Mouse (Mus musculus): Measurements from ENCODE around the gene Crispld2. TPM values are rescaled to one million over a fixed set of nuclear protein-coding genes. Genes with fewer than 3 reads are reported as not detected.
A peak's percentile ranks its signal among the peaks of the same experiment; 100 is the strongest.

Gene Crispld2
- polyA plus RNA-seq, 1 experiment from 2014 or later, result 2.5 TPM

- no peaks in the 10 kb centered on the region for H3K9me3 ChIP-seq (ENCODE audit: low read length)
- H3K36me3 ChIP-seq (replicated peaks; ENCODE audit: insufficient read depth, low read length), result no peaks in the 10 kb centered on the region
- TF ChIP-seq EP300 (IDR thresholded peaks at IDR 0.05; ENCODE audit: low read depth), result no peak
- TF ChIP-seq CTCF (IDR thresholded peaks at IDR 0.05; ENCODE audit: low read depth), result no peak
- no peaks in the 10 kb centered on the region for H3K4me1 ChIP-seq (ENCODE audit: insufficient read depth)
- ATAC-seq, result no peak
- H3K27me3 ChIP-seq (ENCODE audit: insufficient read depth, low read length), result no peaks in the 10 kb centered on the region
- H3K4me3 ChIP-seq (ENCODE audit: low read depth, low read length), result no peak overlapping the region
- no peak for DNase-seq
- no peak overlapping the region for H3K9ac ChIP-seq (replicated peaks)
- no peak overlapping the region for H3K27ac ChIP-seq (ENCODE audit: low read depth)
- 78% methylated on average over 14 of the region's 14 CpGs for WGBS (ENCODE audit: insufficient replicate concordance)
- no peak overlapping the region for H3K4me2 ChIP-seq (ENCODE audit: low read depth, low read length)
Observed at GRCm38 (mm10) chr8:120062742-120063141, 70.5 kb downstream of the Crispld2 start.

GRCm38 (mm10) chr8:120063326-120063725, 71.1 kb downstream of the Crispld2 start:
- Histone ChIP-seq H3K4me2 (ENCODE audit: low read depth, low read length) (no peak overlapping the region), H3K4me1 (ENCODE audit: insufficient read depth) (no peaks in the 10 kb centered on the region), H3K27ac (ENCODE audit: low read depth) (no peak overlapping the region), H3K9me3 (ENCODE audit: low read length) (no peaks in the 10 kb centered on the region), H3K27me3 (ENCODE audit: insufficient read depth, low read length) (no peaks in the 10 kb centered on the region), H3K36me3 (replicated peaks; ENCODE audit: insufficient read depth, low read length) (no peaks in the 10 kb centered on the region), H3K4me3 (ENCODE audit: low read depth, low read length) (no peak overlapping the region), H3K9ac (replicated peaks) (no peak overlapping the region)
- WGBS (ENCODE audit: insufficient replicate concordance), result 68% methylated on average over 3 of the region's 3 CpGs
- no peak for TF ChIP-seq CTCF (IDR thresholded peaks at IDR 0.05; ENCODE audit: low read depth)
- no peak for TF ChIP-seq EP300 (IDR thresholded peaks at IDR 0.05; ENCODE audit: low read depth)
- DNase-seq (no peak), ATAC-seq (no peak)

- no peaks in the 10 kb centered on the region for H3K9me3 ChIP-seq (ENCODE audit: low read length)
- no peak overlapping the region for H3K9ac ChIP-seq (replicated peaks)
- H3K4me2 ChIP-seq (ENCODE audit: low read depth, low read length), result no peak overlapping the region
- no peaks in the 10 kb centered on the region for H3K4me1 ChIP-seq (ENCODE audit: insufficient read depth)
- DNase-seq (no peak), ATAC-seq (no peak)
- no peak overlapping the region for H3K4me3 ChIP-seq (ENCODE audit: low read depth, low read length)
- TF ChIP-seq EP300 (IDR thresholded peaks at IDR 0.05; ENCODE audit: low read depth) (no peak), CTCF (IDR thresholded peaks at IDR 0.05; ENCODE audit: low read depth) (no peak)
- H3K27ac ChIP-seq (ENCODE audit: low read depth), result no peak overlapping the region
- no peaks in the 10 kb centered on the region for H3K27me3 ChIP-seq (ENCODE audit: insufficient read depth, low read length)
- WGBS (ENCODE audit: insufficient replicate concordance), result 81% methylated on average over 8 of the region's 8 CpGs
- no peaks in the 10 kb centered on the region for H3K36me3 ChIP-seq (replicated peaks; ENCODE audit: insufficient read depth, low read length)
Observed at GRCm38 (mm10) chr8:120065611-120066010, 73.4 kb downstream of the Crispld2 start.

- no peak overlapping the region for H3K9ac ChIP-seq (replicated peaks)
- H3K27me3 ChIP-seq (ENCODE audit: insufficient read depth, low read length), result no peaks in the 10 kb centered on the region
- 74% methylated on average over 4 of the region's 4 CpGs for WGBS (ENCODE audit: insufficient replicate concordance)
- ATAC-seq (no peak), DNase-seq (no peak)
- no peaks in the 10 kb centered on the region for H3K9me3 ChIP-seq (ENCODE audit: low read length)
- H3K4me1 ChIP-seq (ENCODE audit: insufficient read depth), result no peaks in the 10 kb centered on the region
- H3K4me2 ChIP-seq (ENCODE audit: low read depth, low read length), result no peak overlapping the region
- no peak overlapping the region for H3K4me3 ChIP-seq (ENCODE audit: low read depth, low read length)
- H3K36me3 ChIP-seq (replicated peaks; ENCODE audit: insufficient read depth, low read length), result no peaks in the 10 kb centered on the region
- no peak overlapping the region for H3K27ac ChIP-seq (ENCODE audit: low read depth)
- TF ChIP-seq EP300 (IDR thresholded peaks at IDR 0.05; ENCODE audit: low read depth), result no peak
- TF ChIP-seq CTCF (IDR thresholded peaks at IDR 0.05; ENCODE audit: low read depth), result no peak
Observed at GRCm38 (mm10) chr8:120066226-120066625, 74.0 kb downstream of the Crispld2 start.

GRCm38 (mm10) chr8:120067936-120068668, 75.9 kb downstream of the Crispld2 start:
- Histone ChIP-seq H3K27me3 (ENCODE audit: insufficient read depth, low read length) (no peaks in the 10 kb centered on the region), H3K4me1 (ENCODE audit: insufficient read depth) (no peaks in the 10 kb centered on the region), H3K9ac (replicated peaks) (no peak overlapping the region), H3K27ac (ENCODE audit: low read depth) (no peak overlapping the region), H3K36me3 (replicated peaks; ENCODE audit: insufficient read depth, low read length) (no peaks in the 10 kb centered on the region), H3K4me3 (ENCODE audit: low read depth, low read length) (no peak overlapping the region), H3K4me2 (ENCODE audit: low read depth, low read length) (no peak overlapping the region), H3K9me3 (ENCODE audit: low read length) (no peaks in the 10 kb centered on the region)
- DNase-seq (no peak), ATAC-seq (no peak)
- no peak for TF ChIP-seq CTCF (IDR thresholded peaks at IDR 0.05; ENCODE audit: low read depth)
- no peak for TF ChIP-seq EP300 (IDR thresholded peaks at IDR 0.05; ENCODE audit: low read depth)
- WGBS (ENCODE audit: insufficient replicate concordance), result 61% methylated on average over 19 of the region's 19 CpGs

- Histone ChIP-seq H3K4me2 (ENCODE audit: low read depth, low read length) (no peak overlapping the region), H3K9me3 (ENCODE audit: low read length) (no peaks in the 10 kb centered on the region), H3K27me3 (ENCODE audit: insufficient read depth, low read length) (no peaks in the 10 kb centered on the region), H3K9ac (replicated peaks) (no peak overlapping the region), H3K36me3 (replicated peaks; ENCODE audit: insufficient read depth, low read length) (no peaks in the 10 kb centered on the region), H3K4me3 (ENCODE audit: low read depth, low read length) (no peak overlapping the region), H3K4me1 (ENCODE audit: insufficient read depth) (no peaks in the 10 kb centered on the region), H3K27ac (ENCODE audit: low read depth) (no peak overlapping the region)
- peak; percentile 85 for DNase-seq
- 34% methylated on average over 4 of the region's 4 CpGs for WGBS (ENCODE audit: insufficient replicate concordance)
- TF ChIP-seq CTCF (IDR thresholded peaks at IDR 0.05; ENCODE audit: low read depth) (peak; percentile 98), EP300 (IDR thresholded peaks at IDR 0.05; ENCODE audit: low read depth) (no peak)
- ATAC-seq, result peak; percentile 67; the same call in 1 of the 2 replicates
Observed at GRCm38 (mm10) chr8:120071684-120072083, 79.4 kb downstream of the Crispld2 start.
